Mouse (Mus musculus) granulocyte monocyte progenitor cell, adult 5-6 weeks (primary cell): Measurements from ENCODE around the gene Pilrb2. TPM values are rescaled to one million over a fixed set of nuclear protein-coding genes. Genes with fewer than 3 reads are reported as not detected.
"Not testable (repeated sequence)": the region's sequence is repeated elsewhere in the genome, so short reads cannot be mapped to it uniquely, and the experiment has no call there.

Experiments
- ATAC-seq: replicated peaks from 2 replicates; pipeline ENCODE4 v1.8.0; 2016; ENCODE audit warnings: mild to moderate bottlenecking, moderate TSS enrichment, inconsistent platforms; ENCODE audit not compliant: poor library complexity, severe bottlenecking
- total RNA-seq, 2 experiments: library from RNA; stranded (forward) in 1 of 2; stranded (reverse) in 1 of 2; fragments of 200-712, 200-1000 nt in 1 of 2; fragments of >200 nt in 1 of 2; fragmentation: Nextera tagmentation in 1 of 2; gene quantifications; 2 replicates each; pipeline ENCODE4 v1.2.3; 2014 to 2017

The Pilrb2 gene
- total RNA-seq (2014; fragmentation: Nextera tagmentation) (3.2 and 13.2 TPM in 2 replicates), total RNA-seq (2017) (4.3 and 10.3 TPM in 2 replicates)

DNA sequence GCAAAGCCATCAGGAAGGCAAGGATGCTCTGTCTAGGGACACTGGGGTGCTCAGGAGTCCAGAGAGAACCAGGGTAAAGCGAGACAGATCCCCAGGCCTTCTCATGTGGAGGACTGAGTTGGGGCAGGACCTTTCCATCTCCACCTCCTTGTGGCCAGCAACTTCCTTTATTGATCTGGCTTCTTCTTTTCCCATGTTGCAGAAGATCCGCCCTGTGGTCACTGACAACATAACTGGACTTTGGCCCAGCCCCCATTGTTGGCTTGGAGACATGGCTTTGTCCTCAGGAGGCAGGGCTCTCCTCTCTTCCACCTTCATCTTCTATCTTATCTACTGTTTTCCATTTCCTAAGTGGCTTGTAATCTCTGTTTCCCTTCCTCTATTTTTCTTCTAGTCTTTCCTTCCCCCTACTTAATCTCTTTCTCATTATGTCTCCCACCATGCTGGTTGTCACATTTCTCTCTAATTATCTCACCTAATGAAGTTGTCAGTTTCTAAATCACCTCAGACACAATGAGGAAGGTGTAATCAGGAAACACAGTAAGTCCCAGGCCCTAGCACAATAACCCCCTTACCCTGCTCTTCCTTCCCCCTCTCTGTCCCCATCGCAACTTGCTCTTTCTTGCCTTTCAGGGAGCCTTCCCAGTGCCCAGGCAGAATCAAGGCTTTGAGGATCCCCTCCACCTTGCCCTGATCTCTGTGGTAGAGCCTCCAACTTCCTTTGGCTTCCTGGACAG lies at the start of gene Pilrb2:
Pilrb2 (minus strand) TSS at position 172 of the 737 bp plus-strand sequence.
- peak; percentile 85 for ATAC-seq

GRCm38 (mm10) chr5:137915550-137915949 lies 43.9 kb upstream of the Pilrb2 start:
- no peak for ATAC-seq

- ATAC-seq = no peak
Measured at GRCm38 (mm10) chr5:137914508-137914907, 42.9 kb upstream of the Pilrb2 start.

- ATAC-seq = no peak
Measured at GRCm38 (mm10) chr5:137909564-137910262, 38.1 kb upstream of the Pilrb2 start.

GRCm38 (mm10) chr5:137897812-137898211 lies 26.2 kb upstream of the Pilrb2 start:
- no peak for ATAC-seq

DNA sequence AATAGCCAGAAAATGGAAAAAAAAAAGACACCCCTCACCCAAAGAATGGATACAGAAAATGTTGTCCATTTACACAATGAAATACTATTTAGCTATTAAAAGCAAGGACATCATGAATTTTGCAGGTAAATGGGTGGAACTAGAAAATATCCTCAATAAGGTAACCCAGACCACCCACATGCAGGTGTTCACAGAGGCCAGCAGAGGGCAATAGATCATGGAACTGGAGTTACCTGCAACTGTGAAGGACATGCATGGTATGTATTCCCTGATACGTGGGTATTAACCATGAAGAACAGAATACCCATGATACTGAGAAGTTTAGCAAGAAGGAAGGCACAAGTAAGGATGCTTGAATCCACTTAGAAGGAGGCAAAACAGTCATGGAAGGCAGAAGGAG lies 21.3 kb upstream of the Pilrb2 start:
- ATAC-seq = no peak

DNA sequence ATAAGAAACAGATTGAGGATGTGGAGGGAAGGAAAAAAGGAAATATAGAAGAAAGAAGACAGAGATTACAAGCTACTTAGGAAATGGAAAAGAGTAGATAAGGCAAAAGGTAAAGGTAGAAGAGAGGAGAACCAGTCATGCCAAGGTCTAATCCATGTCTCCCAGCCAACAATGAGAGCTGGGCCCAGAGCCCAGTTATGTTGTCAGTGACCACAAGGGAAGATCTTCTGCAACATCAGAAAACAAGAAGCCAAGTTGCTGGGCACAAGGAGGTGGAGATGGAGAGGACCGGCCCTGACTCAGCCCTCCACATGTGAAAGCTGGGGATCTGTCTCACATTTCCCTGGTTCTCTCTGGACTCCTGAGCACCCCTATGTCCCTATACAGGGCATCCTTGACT lies 16.1 kb upstream of the Pilrb2 start:
- ATAC-seq = no peak

- peak; percentile 60 for ATAC-seq
Measured at GRCm38 (mm10) chr5:137885894-137886293, 14.3 kb upstream of the Pilrb2 start.

DNA sequence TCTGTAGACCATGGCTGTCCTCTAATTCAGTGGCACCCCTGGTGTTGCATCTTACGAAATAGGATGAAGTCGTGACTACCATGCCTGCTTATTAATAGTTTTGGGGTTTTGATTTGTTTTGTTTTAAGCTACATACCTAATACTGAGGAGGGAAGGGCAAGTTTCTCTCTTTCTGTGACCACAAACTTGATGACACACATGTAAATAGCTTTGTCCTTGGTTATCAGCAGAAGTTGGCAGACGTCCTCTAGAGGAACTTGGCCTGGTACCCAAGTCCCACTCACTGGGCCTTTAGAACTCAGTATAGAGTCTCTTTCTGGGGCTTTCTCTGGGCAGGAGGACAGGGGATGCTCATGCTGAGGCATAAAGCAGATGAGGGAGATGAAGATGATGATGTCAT lies 11.7 kb upstream of the Pilrb2 start:
- peak; percentile 50 for ATAC-seq

- peak; percentile 86 for ATAC-seq
Measured at GRCm38 (mm10) chr5:137882922-137883321, 11.3 kb upstream of the Pilrb2 start.

GRCm38 (mm10) chr5:137877860-137878259 lies 6.2 kb upstream of the Pilrb2 start:
- peak; percentile 52 for ATAC-seq

DNA sequence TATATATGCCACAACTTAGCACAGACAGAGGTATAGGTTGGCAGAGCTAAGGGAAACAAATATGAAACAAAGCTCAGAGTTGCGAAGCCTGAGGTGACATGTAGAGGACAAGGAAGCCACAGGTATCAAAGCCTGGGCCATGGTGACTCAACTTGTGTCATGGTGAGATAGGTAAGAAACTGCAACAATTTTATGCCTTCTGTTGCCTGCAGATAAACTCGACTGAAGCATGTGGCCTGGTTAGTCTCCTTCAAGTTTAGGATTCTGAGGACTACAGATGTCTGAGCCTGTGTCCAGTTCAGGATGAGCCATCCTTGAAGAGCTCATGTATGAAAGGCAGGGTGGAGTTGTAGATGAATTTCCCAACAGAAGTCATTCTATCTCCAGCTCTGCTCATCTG lies 3.4 kb upstream of the Pilrb2 start:
- no peak for ATAC-seq

DNA sequence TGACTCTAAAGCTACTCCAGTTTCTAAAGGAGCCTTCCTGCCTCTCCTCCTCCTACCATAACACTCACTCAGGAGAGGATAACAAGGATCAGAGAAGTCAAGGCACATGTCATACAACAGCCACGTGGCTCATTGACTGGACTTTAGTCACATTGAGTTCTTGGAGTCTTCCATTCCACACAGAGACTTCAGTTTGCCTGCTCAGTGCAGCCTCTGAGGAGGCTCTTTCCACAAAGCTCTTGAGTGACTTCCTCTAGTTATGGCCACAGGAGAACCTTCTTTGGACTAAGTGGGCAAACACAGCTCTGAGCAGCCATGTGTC lies 727 bp upstream of the Pilrb2 start:
- ATAC-seq = not testable (repeated sequence)

DNA sequence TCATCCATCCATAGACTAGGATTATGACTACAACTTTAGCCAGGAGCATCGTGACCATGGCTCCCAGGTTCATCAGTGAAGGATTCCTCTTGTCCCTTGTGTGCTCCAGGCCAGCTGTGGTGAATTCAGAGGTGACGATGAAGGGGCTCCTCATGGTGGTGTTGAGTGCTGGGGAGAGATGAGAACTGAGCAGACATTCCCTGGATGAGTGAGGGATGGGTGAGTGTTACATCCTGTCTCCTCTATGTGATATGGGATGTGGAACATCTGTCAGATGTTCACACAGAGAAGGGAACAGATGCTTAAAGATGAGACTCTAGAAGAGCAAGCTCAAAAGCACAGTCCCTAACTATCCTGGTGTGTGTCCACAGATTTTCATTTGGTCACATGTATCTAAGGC lies 3.0 kb downstream of the Pilrb2 start:
- not testable (repeated sequence) for ATAC-seq

- not testable (repeated sequence) for ATAC-seq
Measured at GRCm38 (mm10) chr5:137864008-137864407, 7.6 kb downstream of the Pilrb2 start.

- ATAC-seq = peak; percentile 80
Measured at GRCm38 (mm10) chr5:137857960-137858710, 13.5 kb downstream of the Pilrb2 start, which contains the start of gene Pilrb1. Pilrb1 (minus strand) TSS chr5:137858106.

GRCm38 (mm10) chr5:137856870-137857269 lies 14.7 kb downstream of the Pilrb2 start:
- peak; percentile 43 for ATAC-seq

DNA sequence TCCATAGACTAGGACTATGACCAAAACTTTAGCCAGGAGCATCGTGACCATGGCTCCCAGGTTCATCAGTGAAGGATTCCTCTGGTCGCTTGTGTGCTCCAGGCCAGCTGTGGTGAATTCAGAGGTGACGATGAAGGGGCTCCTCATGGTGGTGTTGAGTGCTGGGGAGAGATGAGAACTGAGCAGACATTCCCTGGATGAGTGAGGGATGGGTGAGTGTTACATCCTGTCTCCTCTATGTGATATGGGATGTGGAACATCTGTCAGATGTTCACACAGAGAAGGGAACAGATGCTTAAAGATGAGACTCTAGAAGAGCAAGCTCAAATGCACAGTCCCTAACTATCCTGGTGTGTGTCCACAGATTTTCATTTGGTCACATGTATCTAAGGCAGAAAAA lies 16.7 kb downstream of the Pilrb2 start:
- ATAC-seq = not testable (repeated sequence)

DNA sequence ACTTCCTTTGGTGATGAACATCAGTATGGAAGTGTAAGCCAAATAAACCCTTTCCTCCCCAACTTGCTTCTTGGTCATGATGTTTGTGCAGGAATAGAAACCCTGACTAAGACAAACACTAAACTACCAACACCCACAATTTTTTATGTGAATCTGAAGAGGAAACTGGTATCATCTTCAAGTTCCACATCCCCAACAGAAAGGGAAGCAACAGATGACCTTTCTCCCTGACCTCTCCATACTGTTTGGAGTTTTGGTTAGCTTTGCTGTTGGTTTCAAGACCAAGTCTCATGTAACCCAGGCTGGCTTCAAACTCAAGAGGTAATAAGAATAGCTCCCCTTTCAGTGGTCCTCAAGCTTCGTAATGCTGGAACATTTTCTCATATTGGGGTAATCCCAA lies 21.3 kb downstream of the Pilrb2 start:
- ATAC-seq = not testable (repeated sequence)

- peak; percentile 77 for ATAC-seq
Measured at GRCm38 (mm10) chr5:137837110-137837509, 34.5 kb downstream of the Pilrb2 start.

DNA sequence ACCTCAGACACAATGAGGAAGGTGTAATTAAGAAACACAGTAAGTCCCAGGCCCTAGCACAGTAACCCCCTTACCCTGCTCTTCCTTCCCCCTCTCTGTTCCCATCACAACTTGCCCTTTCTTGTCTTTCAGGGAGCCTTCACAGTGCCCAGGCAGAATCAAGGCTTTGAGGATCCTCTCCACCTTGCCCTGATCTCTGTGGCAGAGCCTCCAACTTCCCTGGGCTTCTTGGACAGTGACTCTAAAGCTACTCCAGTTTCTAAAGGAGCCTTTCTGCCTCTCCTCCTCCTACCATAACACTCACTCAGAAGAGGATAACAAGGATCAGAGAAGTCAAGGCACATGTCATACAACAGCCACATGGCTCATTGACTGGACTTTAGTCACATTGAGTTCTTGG lies 35.0 kb downstream of the Pilrb2 start:
- ATAC-seq = no peak
